Mouse (Mus musculus) C2C12 (cell line): Measurements from ENCODE around the gene Onecut1.

Source experiments
- CTCF ChIP-seq: IDR thresholded peaks from one replicate; pipeline ENCODE4 v1.5.1; 2011; ENCODE audit not compliant: control insufficient read depth, insufficient read depth, insufficient read length
- MYOG ChIP-seq: IDR thresholded peaks from one replicate; pipeline ENCODE4 v1.6.1; 2011; ENCODE audit not compliant: control insufficient read depth, insufficient read length; ENCODE audit errors: extremely low read depth
- USF1 ChIP-seq: IDR thresholded peaks from one replicate; pipeline ENCODE4 v1.6.1; 2011; ENCODE audit warnings: low read depth, mild to moderate bottlenecking, control low read depth, moderate library complexity

- no peak for TF ChIP-seq CTCF
- no peak for TF ChIP-seq MYOG
- TF ChIP-seq USF1 = no peak
Measured at GRCm38 (mm10) chr9:74852361-74852760, 9.4 kb upstream of the Onecut1 start.
